Mouse (Mus musculus) limb, embryonic 13.5 days (tissue): ENCODE measurements around the gene Dock11. TPM values are rescaled to one million over a fixed set of nuclear protein-coding genes. Genes with fewer than 3 reads are reported as not detected.

Experiments used
- ATAC-seq: fragments of 200-750 bp; cut with Nextera tagmentation; 2 replicates; pipeline ENCODE4 v1.8.0; 2017; ENCODE audit warnings: low read depth, moderate number of reproducible peaks, moderate TSS enrichment; ENCODE audit not compliant: low FRiP score
- H3K27ac ChIP-seq: fragments of 300-500 bp; sonication (generic); 2 replicates; pipeline ENCODE4 v1.5.1; 2015; ENCODE audit warnings: inconsistent platforms, mild to moderate bottlenecking, moderate library complexity
- H3K27me3 ChIP-seq: fragments of 300-500 bp; sonication (generic); 2 replicates; pipeline ENCODE4 v1.6.1; 2015; ENCODE audit warnings: mild to moderate bottlenecking, inconsistent platforms
- H3K36me3 ChIP-seq: fragments of 300-500 bp; sonication (generic); 2 replicates; pipeline ENCODE4 v1.6.1; 2015; ENCODE audit warnings: inconsistent platforms, mild to moderate bottlenecking, moderate library complexity
- H3K4me1 ChIP-seq: fragments of 300-500 bp; sonication (generic); 2 replicates; pipeline ENCODE4 v1.6.1; 2015; ENCODE audit warnings: inconsistent platforms
- H3K4me2 ChIP-seq: fragments of 300-500 bp; sonication (generic); replicated peaks from 2 replicates; pipeline ENCODE4 v1.6.1; 2015; ENCODE audit warnings: inconsistent platforms, mild to moderate bottlenecking, moderate library complexity
- H3K4me3 ChIP-seq: fragments of 300-500 bp; sonication (generic); 2 replicates; pipeline ENCODE4 v1.5.1; 2015; ENCODE audit warnings: moderate library complexity, mild to moderate bottlenecking, inconsistent platforms
- H3K9ac ChIP-seq: fragments of 300-500 bp; sonication (generic); 2 replicates; pipeline ENCODE4 v1.6.1; 2015; ENCODE audit warnings: mild to moderate bottlenecking, inconsistent platforms
- H3K9me3 ChIP-seq: fragments of 300-500 bp; sonication (generic); 2 replicates; pipeline ENCODE4 v1.6.1; 2016; ENCODE audit warnings: inconsistent platforms
- WGBS: fragments of 180-500 bp; shearing (Covaris S2); methylation state at CpG from one replicate; pipeline ENCODE4 v1.1.7; 2015; 5-methylcytosine and 5-hydroxymethylcytosine counted together
- polyA plus RNA-seq: library from polyadenylated mRNA; unstranded; fragments of >200 nt; fragmentation: Nextera tagmentation; extraction: Ambion mirVana; gene quantifications from 2 replicates; pipeline ENCODE4 v1.2.1, GENCODE M21; 2015

The Dock11 gene
- polyA plus RNA-seq, 1 experiment from 2014 or later, result 15.9 TPM

- H3K4me2 ChIP-seq, result no peak overlapping the region
- H3K4me1 ChIP-seq, result no peaks in the 10 kb centered on the region
- H3K27ac ChIP-seq, result no peak overlapping the region
- no peak overlapping the region for H3K9ac ChIP-seq
- H3K36me3 ChIP-seq, result no peaks in the 10 kb centered on the region
- 83% methylated on average over 1 of the region's 1 CpGs for WGBS
- H3K9me3 ChIP-seq, result no peaks in the 10 kb centered on the region
- ATAC-seq, result no peak
- H3K4me3 ChIP-seq, result no peak overlapping the region
- no peaks in the 10 kb centered on the region for H3K27me3 ChIP-seq
These were observed 158.8 kb downstream of the Dock11 start for GRCm38 (mm10) chrX:36047451-36047850.

- Histone ChIP-seq H3K36me3 (no peaks in the 10 kb centered on the region), H3K27ac (no peak overlapping the region), H3K9me3 (no peaks in the 10 kb centered on the region), H3K4me2 (no peak overlapping the region), H3K4me1 (no peaks in the 10 kb centered on the region), H3K27me3 (no peaks in the 10 kb centered on the region), H3K4me3 (no peak overlapping the region), H3K9ac (no peak overlapping the region)
- ATAC-seq, result no peak
These were observed 161.7 kb downstream of the Dock11 start for GRCm38 (mm10) chrX:36050312-36050711.

- Histone ChIP-seq H3K4me3 (no peak overlapping the region), H3K27ac (no peak overlapping the region), H3K4me2 (no peak overlapping the region), H3K4me1 (no peaks in the 10 kb centered on the region), H3K36me3 (no peaks in the 10 kb centered on the region), H3K9ac (no peak overlapping the region), H3K27me3 (no peaks in the 10 kb centered on the region), H3K9me3 (no peaks in the 10 kb centered on the region)
- ATAC-seq, result no peak
- 69% methylated on average over 2 of the region's 2 CpGs for WGBS
These were observed 185.4 kb downstream of the Dock11 start for GRCm38 (mm10) chrX:36073997-36074396.

- no peaks in the 10 kb centered on the region for H3K4me1 ChIP-seq
- no peak overlapping the region for H3K27ac ChIP-seq
- H3K4me3 ChIP-seq, result no peak overlapping the region
- no peaks in the 10 kb centered on the region for H3K9me3 ChIP-seq
- H3K9ac ChIP-seq, result no peak overlapping the region
- WGBS, result 77% methylated on average over 4 of the region's 4 CpGs
- H3K27me3 ChIP-seq, result no peaks in the 10 kb centered on the region
- no peaks in the 10 kb centered on the region for H3K36me3 ChIP-seq
- no peak for ATAC-seq
- no peak overlapping the region for H3K4me2 ChIP-seq
These were observed 188.5 kb downstream of the Dock11 start for GRCm38 (mm10) chrX:36077164-36077563.

GRCm38 (mm10) chrX:36082917-36083316 lies 194.3 kb downstream of the Dock11 start:
- Histone ChIP-seq H3K27me3 (no peaks in the 10 kb centered on the region), H3K36me3 (no peaks in the 10 kb centered on the region), H3K9ac (no peak overlapping the region), H3K27ac (no peak overlapping the region), H3K4me3 (no peak overlapping the region), H3K9me3 (no peaks in the 10 kb centered on the region), H3K4me2 (no peak overlapping the region), H3K4me1 (no peaks in the 10 kb centered on the region)
- 48% methylated on average over 1 of the region's 1 CpGs for WGBS
- no peak for ATAC-seq

GRCm38 (mm10) chrX:36088464-36089256 lies 200.0 kb downstream of the Dock11 start:
- WGBS, result 79% methylated on average over 6 of the region's 6 CpGs
- no peak overlapping the region for H3K4me2 ChIP-seq

GRCm38 (mm10) chrX:36100883-36101282 lies 212.3 kb downstream of the Dock11 start:
- H3K36me3 ChIP-seq, result no peaks in the 10 kb centered on the region
- no peak for ATAC-seq
- H3K9me3 ChIP-seq, result no peaks in the 10 kb centered on the region
- H3K27me3 ChIP-seq, result no peaks in the 10 kb centered on the region
- no peak overlapping the region for H3K4me3 ChIP-seq
- no peaks in the 10 kb centered on the region for H3K4me1 ChIP-seq
- no peak overlapping the region for H3K4me2 ChIP-seq
- H3K9ac ChIP-seq, result no peak overlapping the region
- no peak overlapping the region for H3K27ac ChIP-seq
- 91% methylated on average over 1 of the region's 1 CpGs for WGBS

More at GRCm38 (mm10) chrX:36088464-36089256, 200.0 kb downstream of the Dock11 start:
- Histone ChIP-seq H3K4me1 (no peaks in the 10 kb centered on the region), H3K9me3 (no peaks in the 10 kb centered on the region), H3K36me3 (no peaks in the 10 kb centered on the region), H3K4me3 (no peak overlapping the region), H3K9ac (no peak overlapping the region), H3K27ac (no peak overlapping the region), H3K27me3 (no peaks in the 10 kb centered on the region)
- no peak for ATAC-seq

- 77% methylated on average over 3 of the region's 3 CpGs for WGBS
- no peaks in the 10 kb centered on the region for H3K36me3 ChIP-seq
- H3K4me3 ChIP-seq, result no peak overlapping the region
- H3K4me1 ChIP-seq, result no peaks in the 10 kb centered on the region
- no peak overlapping the region for H3K27ac ChIP-seq
- no peak overlapping the region for H3K4me2 ChIP-seq
- no peak overlapping the region for H3K9ac ChIP-seq
- ATAC-seq, result no peak
- H3K27me3 ChIP-seq, result no peaks in the 10 kb centered on the region
- H3K9me3 ChIP-seq, result no peaks in the 10 kb centered on the region
These were observed 212.7 kb downstream of the Dock11 start for GRCm38 (mm10) chrX:36101318-36101717.

GRCm38 (mm10) chrX:36108601-36109000 lies 220.0 kb downstream of the Dock11 start:
- Histone ChIP-seq H3K36me3 (no peaks in the 10 kb centered on the region), H3K4me2 (no peak overlapping the region), H3K4me3 (no peak overlapping the region), H3K9me3 (no peaks in the 10 kb centered on the region), H3K4me1 (no peaks in the 10 kb centered on the region), H3K27ac (no peak overlapping the region), H3K27me3 (no peaks in the 10 kb centered on the region), H3K9ac (no peak overlapping the region)
- WGBS, result 41% methylated on average over 3 of the region's 3 CpGs
- no peak for ATAC-seq

- Histone ChIP-seq H3K9ac (peak within 1 kb of the TSS; percentile 58), H3K27ac (no peak within 1 kb of the TSS), H3K4me2 (peak within 1 kb of the TSS; percentile 71), H3K36me3 (no peaks in the 10 kb centered on the region), H3K9me3 (no peaks in the 10 kb centered on the region), H3K4me1 (no peaks in the 10 kb centered on the region), H3K4me3 (peak within 1 kb of the TSS; percentile 53), H3K27me3 (no peaks in the 10 kb centered on the region)
- 14% methylated on average over 48 of the region's 51 CpGs for WGBS
- ATAC-seq, result peak; percentile 64; the same call in 1 of the 2 replicates
These were observed 223.2 kb downstream of the Dock11 start, which contains the start of gene Il13ra1 for GRCm38 (mm10) chrX:36111622-36112421. Il13ra1 (plus strand) TSS chrX:36112110.

- Histone ChIP-seq H3K27me3 (no peaks in the 10 kb centered on the region), H3K9me3 (no peaks in the 10 kb centered on the region), H3K4me2 (peak overlapping the region; percentile 71), H3K9ac (peak overlapping the region; percentile 58), H3K27ac (no peak overlapping the region), H3K4me3 (peak overlapping the region; percentile 53), H3K36me3 (no peaks in the 10 kb centered on the region), H3K4me1 (no peaks in the 10 kb centered on the region)
- ATAC-seq, result no peak; the same call in 1 of the 2 replicates
- WGBS, result 8% methylated on average over 9 of the region's 9 CpGs
These were observed 223.8 kb downstream of the Dock11 start for GRCm38 (mm10) chrX:36112422-36112750.

GRCm38 (mm10) chrX:36115171-36115570 lies 226.5 kb downstream of the Dock11 start:
- no peak overlapping the region for H3K9ac ChIP-seq
- H3K27ac ChIP-seq, result no peak overlapping the region
- H3K36me3 ChIP-seq, result no peaks in the 10 kb centered on the region
- H3K4me3 ChIP-seq, result no peak overlapping the region
- ATAC-seq, result no peak
- no peak overlapping the region for H3K4me2 ChIP-seq
- H3K27me3 ChIP-seq, result no peaks in the 10 kb centered on the region
- H3K4me1 ChIP-seq, result no peaks in the 10 kb centered on the region
- no peaks in the 10 kb centered on the region for H3K9me3 ChIP-seq
- WGBS, result 82% methylated on average over 4 of the region's 4 CpGs
